Mouse (Mus musculus) 3134 (cell line): ENCODE data around the gene Incenp.

Experiments
- DNase-seq: peaks from one replicate; pipeline ENCODE4 v3.0.0-alpha.2; 2011; ENCODE audit warnings: low spot score; ENCODE audit not compliant: insufficient read length; ENCODE audit errors: extremely low read depth

Gene Incenp

GRCm38 (mm10) chr19:9837341-9837715, 62.0 kb downstream of the Incenp start:
- no peak for DNase-seq

GRCm38 (mm10) chr19:9836581-9837340, 62.6 kb downstream of the Incenp start:
- peak; percentile 33 for DNase-seq
